Mouse (Mus musculus): Measurements from ENCODE around the gene Arid1a. TPM values are rescaled to one million over a fixed set of nuclear protein-coding genes. Genes with fewer than 3 reads are reported as not detected.

Gene Arid1a
- polyA plus RNA-seq, 1 experiment, result 68.3 TPM

GRCm38 (mm10) chr4:133629191-133629590, 127.4 kb downstream of the Arid1a start:
- H3K4me3 ChIP-seq (replicated peaks; ENCODE audit: extremely low read depth, low read depth, low read length), result no peak overlapping the region
- H3K4me1 ChIP-seq (ENCODE audit: control insufficient read depth, insufficient read depth, low read length), result peaks cover 28% of the 10 kb centered on the region
- 51% methylated on average over 7 of the region's 7 CpGs for WGBS
- TF ChIP-seq CTCF (IDR thresholded peaks at IDR 0.05; ENCODE audit: insufficient read depth, low read length), result no peak
- no peak for TF ChIP-seq POLR2A (IDR thresholded peaks at IDR 0.05; ENCODE audit: borderline replicate concordance, extremely low read depth, low read depth, low read length)
- DNase-seq, result no peak

Other genes with a start within 250 kb of the Arid1a start
- gene Kdf1, start 237.8 kb downstream of the Arid1a start, polyA plus RNA-seq (2012; rRNA removed), result 19.0 and 22.2 TPM in 2 replicates
- gene Nudc, start 210.8 kb downstream of the Arid1a start, polyA plus RNA-seq (2012; rRNA removed), result 52.4 and 60.4 TPM in 2 replicates
- gene Nr0b2, start 203.4 kb downstream of the Arid1a start, polyA plus RNA-seq (2012; rRNA removed), result 0.36 and 0.54 TPM in 2 replicates
- gene Gpatch3, start 182.0 kb downstream of the Arid1a start, polyA plus RNA-seq (2012; rRNA removed), result 5.0 and 5.2 TPM in 2 replicates
- gene Gpn2, start 172.4 kb downstream of the Arid1a start, polyA plus RNA-seq (2012; rRNA removed), result 40.8 and 43.3 TPM in 2 replicates
- gene Sfn, start 154.6 kb downstream of the Arid1a start, polyA plus RNA-seq (2012; rRNA removed), result 13.0 and 107 TPM in 2 replicates
- 79.1 and 85.6 TPM in 2 replicates for gene Zdhhc18, start 106.6 kb downstream of the Arid1a start, polyA plus RNA-seq (2012; rRNA removed)
- 13.6 and 15.9 TPM in 2 replicates for gene Pigv, start 84.1 kb downstream of the Arid1a start, polyA plus RNA-seq (2012; rRNA removed)
- 57.2 and 65.6 TPM in 2 replicates for gene Rps6ka1, start 131.0 kb upstream of the Arid1a start, polyA plus RNA-seq (2012; rRNA removed)
- gene Hmgn2, start 211.9 kb upstream of the Arid1a start, polyA plus RNA-seq (2012; rRNA removed), result 14.6 and 28.9 TPM in 2 replicates
- 21.6 and 28.4 TPM in 2 replicates for gene Dhdds, start 244.1 kb upstream of the Arid1a start, polyA plus RNA-seq (2012; rRNA removed)